Mouse (Mus musculus): ENCODE data around the gene Gabrr2.

GRCm38 (mm10) chr4:33070326-33070725 is 7.5 kb downstream of the Gabrr2 start:
- TF ChIP-seq CTCF (IDR thresholded peaks at IDR 0.05; ENCODE audit: control insufficient read depth, insufficient read depth, insufficient read length) (no peak), MYOD1 (IDR thresholded peaks at IDR 0.05; ENCODE audit: control insufficient read depth, insufficient read length, low read depth) (no peak), CEBPB (IDR thresholded peaks at IDR 0.05; ENCODE audit: low read depth) (no peak)
